Mouse (Mus musculus) heart, embryonic 16.5 days (tissue): Measurements from ENCODE around the gene Ptgfrn. TPM values are rescaled to one million over a fixed set of nuclear protein-coding genes. Genes with fewer than 3 reads are reported as not detected.

Source experiments
- ATAC-seq: fragments of 200-750 bp; cut with Nextera tagmentation; replicated peaks from 2 replicates; pipeline ENCODE4 v1.8.0; 2017; ENCODE audit warnings: moderate number of reproducible peaks; ENCODE audit not compliant: insufficient read depth, low FRiP score; ENCODE audit errors: extremely low read depth
- H3K27ac ChIP-seq: fragments of 300-500 bp; sonication (generic); 2 replicates; pipeline ENCODE4 v1.5.1; 2014; ENCODE audit warnings: mild to moderate bottlenecking, low read length, control low read depth, moderate library complexity
- H3K27me3 ChIP-seq: fragments of 300-500 bp; sonication (generic); 2 replicates; pipeline ENCODE4 v1.6.1; 2014; ENCODE audit warnings: low read length, mixed read lengths; ENCODE audit not compliant: control insufficient read depth, insufficient read depth
- H3K36me3 ChIP-seq: fragments of 300-500 bp; sonication (generic); 2 replicates; pipeline ENCODE4 v1.6.1; 2014; ENCODE audit not compliant: control insufficient read depth, insufficient read depth
- H3K4me1 ChIP-seq: fragments of 300-500 bp; sonication (generic); 2 replicates; pipeline ENCODE4 v1.6.1; 2014; ENCODE audit warnings: low read length, mixed read lengths; ENCODE audit not compliant: control insufficient read depth, insufficient read depth
- H3K4me2 ChIP-seq: fragments of 300-500 bp; sonication (generic); 2 replicates; pipeline ENCODE4 v1.6.1; 2014; ENCODE audit warnings: low read depth, mild to moderate bottlenecking, control low read depth, low read length
- H3K4me3 ChIP-seq: fragments of 300-500 bp; sonication (generic); 2 replicates; pipeline ENCODE4 v1.5.1; 2014; ENCODE audit warnings: mild to moderate bottlenecking, control low read depth, low read length
- H3K9ac ChIP-seq: fragments of 300-500 bp; sonication (generic); 2 replicates; pipeline ENCODE4 v1.6.1; 2014; ENCODE audit warnings: low read length, control low read depth
- H3K9me3 ChIP-seq: fragments of 300-500 bp; sonication (generic); replicated peaks from 2 replicates; pipeline ENCODE4 v1.6.1; 2016; ENCODE audit warnings: low read length; ENCODE audit not compliant: control insufficient read depth
- WGBS: fragments of 180-500 bp; shearing (Covaris S2); extraction: QIAGEN DNeasy Blood & Tissue Kit; methylation state at CpG from one replicate; pipeline ENCODE4 v1.1.7; 2014; 5-methylcytosine and 5-hydroxymethylcytosine counted together
- polyA plus RNA-seq: library from polyadenylated mRNA; unstranded; fragments of >200 nt; fragmentation: Nextera tagmentation; extraction: Ambion mirVana; gene quantifications from 2 replicates; pipeline ENCODE4 v1.2.1, GENCODE M21; 2015

Gene Ptgfrn
- polyA plus RNA-seq, 1 experiment from 2014 or later = 5.2 TPM

DNA sequence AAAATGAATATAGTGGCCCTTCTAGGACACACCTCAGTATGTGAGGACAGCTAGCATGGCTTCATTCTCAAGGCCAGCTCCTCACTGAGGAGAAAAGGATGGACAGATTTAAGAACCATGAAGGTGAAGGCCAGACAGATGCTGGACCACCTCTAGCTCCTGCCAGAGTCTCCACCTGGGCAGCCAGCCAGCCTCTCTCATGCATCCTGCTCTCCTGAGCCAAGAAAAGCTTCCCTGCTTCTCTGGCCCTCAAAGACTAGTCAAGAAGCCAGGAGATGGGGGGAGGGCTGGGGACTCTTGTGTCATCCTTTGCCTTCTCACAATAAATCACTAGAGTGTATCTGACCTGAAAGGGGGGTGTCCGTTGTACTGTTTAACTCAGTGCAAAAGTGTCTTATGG is 31.7 kb downstream of the Ptgfrn start:
- Histone ChIP-seq H3K27ac (peak overlapping the region; percentile 46; the same call in 1 of the 2 replicates), H3K9ac (no peak overlapping the region), H3K4me2 (no peak overlapping the region), H3K9me3 (no peaks in the 10 kb centered on the region), H3K4me3 (no peak overlapping the region), H3K36me3 (0 out of 2 replicates have a peak, but pooled peaks cover 14% of the 10 kb centered on the region), H3K27me3 (no peaks in the 10 kb centered on the region), H3K4me1 (peaks cover 42% of the 10 kb centered on the region)
- peak; percentile 72 for ATAC-seq
- 66% methylated on average over 1 of the region's 1 CpGs for WGBS

DNA sequence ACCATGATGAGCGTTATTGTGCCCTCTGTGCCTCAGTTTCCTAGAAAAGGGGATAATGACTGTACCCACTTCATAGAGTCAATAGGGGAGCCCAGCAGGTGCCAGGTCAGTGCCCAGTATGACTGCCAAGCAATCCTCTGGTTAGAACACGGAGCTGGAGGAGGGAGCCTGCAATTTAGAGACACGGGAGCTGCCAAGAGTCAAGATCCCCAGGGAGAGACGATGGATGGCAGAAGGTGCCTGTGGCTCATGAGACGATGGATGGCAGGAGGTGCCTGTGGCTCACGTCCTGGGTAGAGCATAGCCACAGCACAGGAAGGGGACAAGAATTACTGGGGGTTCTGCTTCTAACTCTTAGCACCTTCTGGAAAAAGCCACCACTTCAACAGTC is 32.4 kb downstream of the Ptgfrn start:
- H3K9me3 ChIP-seq = no peaks in the 10 kb centered on the region
- H3K27me3 ChIP-seq = no peaks in the 10 kb centered on the region
- H3K9ac ChIP-seq = no peak overlapping the region
- H3K27ac ChIP-seq = peak overlapping the region; percentile 46
- WGBS = 71% methylated on average over 6 of the region's 6 CpGs
- H3K4me2 ChIP-seq = no peak overlapping the region
- no peak for ATAC-seq
- H3K4me3 ChIP-seq = no peak overlapping the region
- peaks cover 45% of the 10 kb centered on the region for H3K4me1 ChIP-seq
- 0 out of 2 replicates have a peak, but pooled peaks cover 14% of the 10 kb centered on the region for H3K36me3 ChIP-seq

DNA sequence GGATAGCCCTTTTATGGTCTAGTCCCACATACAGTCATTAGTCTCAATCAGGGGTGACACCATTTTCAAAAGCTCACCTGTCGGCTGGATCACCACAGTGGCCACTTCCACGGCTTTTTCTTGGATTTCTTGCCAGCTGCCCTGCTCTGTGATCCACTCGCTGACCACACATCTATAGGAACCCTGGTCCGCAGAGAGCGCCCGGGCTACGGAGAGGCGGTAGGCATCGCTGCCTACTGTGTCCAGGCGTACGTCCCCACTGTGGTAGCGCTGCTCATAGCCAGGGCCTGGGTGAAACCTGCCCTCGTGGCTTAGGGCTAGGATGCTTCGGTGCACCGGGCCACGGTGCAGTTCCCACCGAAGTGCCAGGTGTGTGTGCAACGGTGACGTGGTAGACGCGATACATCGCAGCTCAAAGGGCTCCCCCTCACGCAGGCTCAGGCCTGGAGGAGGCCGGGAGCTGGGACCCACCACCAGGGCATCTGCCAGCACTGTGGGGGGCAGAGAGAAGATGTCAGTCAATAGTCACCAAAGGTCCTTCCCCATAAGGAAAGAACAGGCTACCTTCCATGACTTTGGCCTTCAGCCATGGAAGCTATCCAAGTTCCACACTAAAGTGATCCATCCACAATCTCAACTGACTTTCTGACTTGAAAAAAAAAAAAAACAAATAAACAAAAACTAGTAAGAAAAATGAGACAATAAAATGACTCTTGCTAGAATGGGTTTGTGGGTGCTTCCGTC is 32.9 kb downstream of the Ptgfrn start:
- Histone ChIP-seq H3K4me3 (no peak overlapping the region), H3K27ac (no peak overlapping the region), H3K4me1 (peaks cover 49% of the 10 kb centered on the region), H3K36me3 (0 out of 2 replicates have a peak, but pooled peaks cover 14% of the 10 kb centered on the region), H3K9me3 (no peaks in the 10 kb centered on the region), H3K9ac (no peak overlapping the region), H3K4me2 (no peak overlapping the region), H3K27me3 (no peaks in the 10 kb centered on the region)
- 94% methylated on average over 25 of the region's 25 CpGs for WGBS
- ATAC-seq = no peak

DNA sequence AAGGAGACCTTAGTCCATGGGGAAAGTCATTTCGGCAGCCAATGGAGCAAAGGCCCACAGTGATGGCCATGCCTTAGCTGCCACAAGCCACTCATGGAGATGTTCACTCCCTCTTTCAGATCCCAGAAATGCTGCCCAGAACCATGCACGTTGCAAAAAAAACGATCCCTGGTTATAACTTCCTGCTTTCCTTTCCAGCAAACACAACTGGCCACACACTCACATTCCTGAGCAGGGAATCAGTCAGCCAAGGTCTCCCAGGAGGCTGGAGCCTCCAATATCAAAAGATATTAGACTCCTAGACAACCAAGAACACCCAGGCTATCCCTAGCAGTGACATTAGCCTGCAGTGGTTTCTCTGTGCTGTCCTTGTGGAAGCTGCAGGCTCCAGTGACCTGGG is 34.2 kb downstream of the Ptgfrn start:
- H3K9ac ChIP-seq = no peak overlapping the region
- 0 out of 2 replicates have a peak, but pooled peaks cover 14% of the 10 kb centered on the region for H3K36me3 ChIP-seq
- no peaks in the 10 kb centered on the region for H3K27me3 ChIP-seq
- ATAC-seq = no peak
- no peak overlapping the region for H3K4me3 ChIP-seq
- no peak overlapping the region for H3K4me2 ChIP-seq
- no peak overlapping the region for H3K27ac ChIP-seq
- 57% methylated on average over 3 of the region's 3 CpGs for WGBS
- peaks cover 54% of the 10 kb centered on the region for H3K4me1 ChIP-seq
- no peaks in the 10 kb centered on the region for H3K9me3 ChIP-seq

DNA sequence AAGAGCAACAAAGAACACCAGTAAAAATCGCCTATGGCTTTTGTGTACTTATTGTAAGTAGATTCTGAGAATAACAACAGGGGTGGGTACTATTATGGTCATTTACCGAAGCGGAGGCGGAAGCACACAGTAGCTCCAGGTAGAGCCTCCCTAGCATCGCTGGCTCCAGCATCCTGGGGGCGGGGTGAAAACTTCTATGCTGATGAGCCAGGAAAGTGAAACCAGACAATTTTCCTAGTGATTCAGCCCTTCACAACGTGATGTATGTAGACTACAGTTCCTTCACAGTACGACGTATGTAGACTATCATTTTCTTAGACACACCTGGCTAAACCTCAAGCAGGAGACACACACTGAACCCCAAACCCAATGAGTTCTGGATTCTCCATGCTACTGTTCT is 36.7 kb downstream of the Ptgfrn start:
- Histone ChIP-seq H3K4me2 (no peak overlapping the region), H3K4me1 (peaks cover 70% of the 10 kb centered on the region), H3K27me3 (no peaks in the 10 kb centered on the region), H3K9me3 (no peaks in the 10 kb centered on the region), H3K4me3 (no peak overlapping the region), H3K27ac (no peak overlapping the region), H3K9ac (no peak overlapping the region), H3K36me3 (0 out of 2 replicates have a peak, but pooled peaks cover 8% of the 10 kb centered on the region)
- no peak for ATAC-seq
- WGBS = 84% methylated on average over 9 of the region's 9 CpGs

DNA sequence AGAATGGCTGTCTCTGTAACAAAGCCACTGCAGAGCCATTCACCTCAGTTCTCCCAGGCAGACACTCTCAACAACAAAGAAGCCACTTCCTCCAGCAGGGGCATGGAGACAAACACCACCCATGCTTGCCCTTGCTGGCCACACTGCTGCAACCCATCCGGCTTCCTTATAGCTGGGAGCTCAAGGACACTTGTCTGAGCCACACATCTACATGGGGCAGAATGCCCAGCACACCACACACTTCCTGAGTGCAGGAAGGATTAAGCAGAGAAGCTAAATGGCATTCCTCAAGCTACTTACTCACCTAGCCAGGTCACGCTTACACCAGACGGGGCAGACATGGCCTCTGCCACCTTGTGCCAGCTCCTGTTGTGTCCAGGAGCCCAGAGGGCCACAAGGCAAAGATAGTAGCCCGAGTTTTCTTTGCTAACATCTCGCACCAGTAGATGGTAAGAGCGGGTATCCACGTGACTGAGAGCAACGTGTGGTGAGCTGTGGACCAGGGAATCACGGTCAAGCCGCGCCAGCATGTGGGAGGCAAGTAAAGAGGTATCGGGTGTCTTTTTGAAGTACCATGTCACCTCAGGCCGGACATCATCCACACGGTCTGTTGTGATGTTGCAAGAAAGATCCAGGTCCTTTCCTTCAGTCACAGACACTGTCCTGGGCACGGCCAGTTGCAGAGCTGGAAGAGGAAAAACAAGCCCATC is 37.4 kb downstream of the Ptgfrn start:
- ATAC-seq = no peak
- H3K4me2 ChIP-seq = no peak overlapping the region
- no peaks in the 10 kb centered on the region for H3K27me3 ChIP-seq
- WGBS = 78% methylated on average over 15 of the region's 15 CpGs
- H3K27ac ChIP-seq = no peak overlapping the region
- no peak overlapping the region for H3K9ac ChIP-seq
- peaks cover 68% of the 10 kb centered on the region for H3K4me1 ChIP-seq
- H3K4me3 ChIP-seq = no peak overlapping the region
- H3K9me3 ChIP-seq = no peaks in the 10 kb centered on the region
- 0 out of 2 replicates have a peak, but pooled peaks cover 8% of the 10 kb centered on the region for H3K36me3 ChIP-seq

DNA sequence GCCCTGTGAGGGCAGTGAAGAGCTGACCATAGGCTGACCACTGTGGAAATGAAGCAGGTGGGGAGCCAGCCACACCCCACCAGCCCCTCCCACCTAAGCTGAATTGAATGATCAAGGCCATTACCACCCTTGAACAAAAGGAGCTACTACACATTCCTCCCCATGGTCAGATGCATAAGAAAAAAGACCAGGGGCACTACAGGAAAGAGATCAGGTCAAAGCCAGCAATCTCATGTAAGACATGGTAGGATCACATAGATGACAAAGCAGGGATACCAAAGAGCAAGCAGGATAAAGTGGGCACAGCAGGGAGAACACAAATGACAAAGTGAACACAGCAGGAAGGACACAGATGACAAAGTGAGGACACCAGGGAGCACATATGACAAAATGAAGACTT is 38.5 kb downstream of the Ptgfrn start:
- peaks cover 66% of the 10 kb centered on the region for H3K4me1 ChIP-seq

DNA sequence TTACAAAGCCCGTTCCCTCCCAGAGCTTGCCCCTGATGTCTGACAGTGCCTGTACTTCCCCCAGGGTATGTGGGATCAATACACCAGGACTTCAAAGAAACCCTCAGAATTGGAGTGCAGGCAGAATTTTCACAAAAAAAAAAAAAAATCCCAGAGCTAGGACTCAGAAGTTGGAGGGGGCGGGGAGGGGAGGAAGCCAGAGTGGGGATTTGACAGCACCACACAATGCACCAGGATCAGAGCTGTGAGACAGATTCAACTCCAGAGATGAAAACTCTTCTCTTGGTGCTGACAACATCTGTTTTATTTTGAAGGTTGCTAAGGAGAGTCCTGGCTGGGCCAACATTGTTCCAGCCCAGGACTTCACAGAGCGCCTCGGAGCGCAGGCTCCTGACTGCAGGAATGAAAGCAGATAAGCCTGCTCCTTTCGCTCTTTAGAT is 39.3 kb downstream of the Ptgfrn start:
- 22% methylated on average over 6 of the region's 6 CpGs for WGBS
- Histone ChIP-seq H3K4me2 (peak overlapping the region; percentile 23), H3K9me3 (no peaks in the 10 kb centered on the region), H3K27me3 (no peaks in the 10 kb centered on the region), H3K36me3 (0 out of 2 replicates have a peak, but pooled peaks cover 2% of the 10 kb centered on the region), H3K27ac (peak overlapping the region; percentile 85), H3K4me3 (no peak overlapping the region), H3K4me1 (peaks cover 69% of the 10 kb centered on the region), H3K9ac (peak overlapping the region; percentile 22; the same call in 1 of the 2 replicates)
- peak; percentile 88 for ATAC-seq

More for the DNA sequence above, 38.5 kb downstream of the Ptgfrn start:
- Histone ChIP-seq H3K4me3 (no peak overlapping the region), H3K27me3 (no peaks in the 10 kb centered on the region), H3K36me3 (0 out of 2 replicates have a peak, but pooled peaks cover 3% of the 10 kb centered on the region), H3K9me3 (no peaks in the 10 kb centered on the region), H3K9ac (no peak overlapping the region), H3K4me2 (no peak overlapping the region), H3K27ac (peak overlapping the region; percentile 49)
- ATAC-seq = no peak
